Mouse (Mus musculus) gastrocnemius, adult 2 months (tissue): Measurements from ENCODE around the gene Cd300lf. TPM values are rescaled to one million over a fixed set of nuclear protein-coding genes. Genes with fewer than 3 reads are reported as not detected.

ENCODE experiments used
- DNase-seq: peaks from one replicate; pipeline ENCODE4 v3.0.0; 2022
- H3K27ac ChIP-seq: fragments of 200-600 bp; 2 replicates; pipeline ENCODE4 v1.8.1; 2022; ENCODE audit warnings: mild to moderate bottlenecking
- H3K4me3 ChIP-seq: fragments of 200-600 bp; 2 replicates; pipeline ENCODE4 v1.8.1; 2022; ENCODE audit warnings: mild to moderate bottlenecking, moderate library complexity
- CTCF ChIP-seq: fragments of 200-600 bp; IDR thresholded peaks from 2 replicates; pipeline ENCODE4 v1.8.1; 2022; ENCODE audit warnings: antibody characterized with exemption, mild to moderate bottlenecking, moderate library complexity
- intact Hi-C: fragments of 180-260 bp; cut with DNase I; formaldehyde crosslinking; loops from one replicate; pipeline ENCODE4 v1.15.1; 2025
- total RNA-seq, 2 experiments: library from RNA; stranded (reverse); gene quantifications; 2 replicates each; pipeline ENCODE4 v1.2.3; 2021

Cd300lf gene
- total RNA-seq, 2 experiments from 2014 or later = 0.31 TPM; not detected in 1

GRCm38 (mm10) chr11:115112196-115112595, 21.6 kb downstream of the Cd300lf start:
- Histone ChIP-seq H3K4me3 (no peak overlapping the region), H3K27ac (no peak overlapping the region)
- intact Hi-C loops = no loop called here
- DNase-seq = no peak
- TF ChIP-seq CTCF = no peak

- intact Hi-C loops = no loop called here
- no peak for DNase-seq
- Histone ChIP-seq H3K4me3 (no peak overlapping the region), H3K27ac (no peak overlapping the region)
- no peak for TF ChIP-seq CTCF
These were observed 23.5 kb downstream of the Cd300lf start for GRCm38 (mm10) chr11:115110271-115110670.

GRCm38 (mm10) chr11:115108176-115108575, 25.6 kb downstream of the Cd300lf start:
- H3K4me3 ChIP-seq = no peak overlapping the region
- intact Hi-C loops = no loop called here
- no peak for DNase-seq
- no peak for TF ChIP-seq CTCF
- H3K27ac ChIP-seq = no peak overlapping the region

GRCm38 (mm10) chr11:115107403-115107916, 26.3 kb downstream of the Cd300lf start:
- DNase-seq = no peak
- intact Hi-C loops = no loop called here
- no peak for TF ChIP-seq CTCF
- no peak overlapping the region for H3K4me3 ChIP-seq
- no peak overlapping the region for H3K27ac ChIP-seq

GRCm38 (mm10) chr11:115106638-115107037, 27.2 kb downstream of the Cd300lf start:
- H3K27ac ChIP-seq = no peak overlapping the region
- no peak for TF ChIP-seq CTCF
- intact Hi-C loops = no loop called here

GRCm38 (mm10) chr11:115104769-115105563, 28.8 kb downstream of the Cd300lf start:
- H3K27ac ChIP-seq = no peak overlapping the region
- intact Hi-C loops = no loop called here
- DNase-seq = no peak
- H3K4me3 ChIP-seq = no peak overlapping the region
- TF ChIP-seq CTCF = no peak

More at GRCm38 (mm10) chr11:115106638-115107037, 27.2 kb downstream of the Cd300lf start:
- DNase-seq = no peak
- no peak overlapping the region for H3K4me3 ChIP-seq

- H3K27ac ChIP-seq = no peak overlapping the region
- TF ChIP-seq CTCF = no peak
- no peak for DNase-seq
- no peak overlapping the region for H3K4me3 ChIP-seq
- intact Hi-C loops = no loop called here
These were observed 30.1 kb downstream of the Cd300lf start for GRCm38 (mm10) chr11:115103470-115104413.

GRCm38 (mm10) chr11:115102116-115102515, 31.7 kb downstream of the Cd300lf start:
- DNase-seq = no peak
- intact Hi-C loops = no loop called here
- Histone ChIP-seq H3K27ac (no peak overlapping the region), H3K4me3 (no peak overlapping the region)
- no peak for TF ChIP-seq CTCF

GRCm38 (mm10) chr11:115101615-115102051, 32.2 kb downstream of the Cd300lf start:
- DNase-seq = no peak
- H3K4me3 ChIP-seq = no peak overlapping the region
- no peak for TF ChIP-seq CTCF
- H3K27ac ChIP-seq = no peak overlapping the region
- intact Hi-C loops = no loop called here

- no peak overlapping the region for H3K4me3 ChIP-seq
- DNase-seq = no peak
- intact Hi-C loops = no loop called here
- no peak for TF ChIP-seq CTCF
- no peak overlapping the region for H3K27ac ChIP-seq
These were observed 33.1 kb downstream of the Cd300lf start for GRCm38 (mm10) chr11:115100741-115101140.

- H3K4me3 ChIP-seq = no peak overlapping the region
- no peak for DNase-seq
- intact Hi-C loops = no loop called here
- no peak overlapping the region for H3K27ac ChIP-seq
- TF ChIP-seq CTCF = no peak
These were observed 33.7 kb downstream of the Cd300lf start for GRCm38 (mm10) chr11:115100032-115100621.

GRCm38 (mm10) chr11:115099241-115099840, 34.5 kb downstream of the Cd300lf start:
- H3K27ac ChIP-seq = peak overlapping the region; percentile 31; the same call in 1 of the 2 replicates
- H3K4me3 ChIP-seq = no peak overlapping the region
- no peak for DNase-seq
- intact Hi-C loops = no loop called here
- no peak for TF ChIP-seq CTCF
